Mouse (Mus musculus): ENCODE measurements at regions not wholly inside any gene's neighbourhood (a gene's known extent, or its start where the extent isn't known, plus 50 kb on each side); places are given as distances from the start of the nearest gene placed in this dataset.

- DNase-seq (ENCODE audit: low spot score), result no peak
Measured at GRCm38 (mm10) chr1:122607309-122607708, 1039.5 kb upstream of the Ddx18 start.

GRCm38 (mm10) chr1:122575954-122576353, 1008.2 kb upstream of the Ddx18 start:
- no peak for DNase-seq (ENCODE audit: low spot score)

GRCm38 (mm10) chr1:122551596-122551995, 983.8 kb upstream of the Ddx18 start:
- DNase-seq (ENCODE audit: low spot score), result no peak

- no peak for DNase-seq (ENCODE audit: low spot score)
Measured at GRCm38 (mm10) chr1:122509580-122509979, 941.8 kb upstream of the Ddx18 start.

GRCm38 (mm10) chr1:122501707-122502106, 933.9 kb upstream of the Ddx18 start:
- DNase-seq (ENCODE audit: low spot score), result no peak

- peak; percentile 75 for DNase-seq (ENCODE audit: low spot score)
Measured at GRCm38 (mm10) chr1:122478003-122478402, 910.2 kb upstream of the Ddx18 start.

GRCm38 (mm10) chr1:122463931-122464330, 896.1 kb upstream of the Ddx18 start:
- DNase-seq (ENCODE audit: low spot score), result no peak

GRCm38 (mm10) chr1:122459056-122459455, 891.3 kb upstream of the Ddx18 start:
- DNase-seq (ENCODE audit: low spot score), result no peak

- peak; percentile 23 for DNase-seq (ENCODE audit: low spot score)
Measured at GRCm38 (mm10) chr1:122454881-122455280, 887.1 kb upstream of the Ddx18 start.

GRCm38 (mm10) chr1:122453617-122454016, 885.8 kb upstream of the Ddx18 start:
- DNase-seq (ENCODE audit: low spot score), result no peak

GRCm38 (mm10) chr1:122439358-122439757, 871.6 kb upstream of the Ddx18 start:
- peak; percentile 8 for DNase-seq (ENCODE audit: low spot score)

- DNase-seq (ENCODE audit: low spot score), result no peak
Measured at GRCm38 (mm10) chr1:122423503-122423902, 855.7 kb upstream of the Ddx18 start.

- no peak for DNase-seq (ENCODE audit: low spot score)
Measured at GRCm38 (mm10) chr1:122396342-122396741, 828.6 kb upstream of the Ddx18 start.

- DNase-seq (ENCODE audit: low spot score), result peak; percentile 7
Measured at GRCm38 (mm10) chr1:122393660-122394355, 826.0 kb upstream of the Ddx18 start.

- peak; percentile 88 for DNase-seq (ENCODE audit: low spot score)
Measured at GRCm38 (mm10) chr1:122357015-122357414, 789.2 kb upstream of the Ddx18 start.

- DNase-seq (ENCODE audit: low spot score), result peak; percentile 57
Measured at GRCm38 (mm10) chr1:122351530-122351929, 783.7 kb upstream of the Ddx18 start.

- no peak for DNase-seq (ENCODE audit: low spot score)
Measured at GRCm38 (mm10) chr1:122333267-122333666, 765.5 kb upstream of the Ddx18 start.

- no peak for DNase-seq (ENCODE audit: low spot score)
Measured at GRCm38 (mm10) chr1:122328276-122328675, 760.5 kb upstream of the Ddx18 start.

All from MN1 (cell line).